Mouse (Mus musculus) megakaryocyte, adult 5-6 weeks (primary cell): ENCODE data around the gene Rps6kc1. TPM values are rescaled to one million over a fixed set of nuclear protein-coding genes. Genes with fewer than 3 reads are reported as not detected.
"Not testable (repeated sequence)": the region's sequence is repeated elsewhere in the genome, so short reads cannot be mapped to it uniquely, and the experiment has no call there.

Experiments
- ATAC-seq: 2 replicates; pipeline ENCODE4 v1.8.0; 2016; ENCODE audit warnings: mild to moderate bottlenecking, inconsistent platforms; ENCODE audit not compliant: poor library complexity, severe bottlenecking
- total RNA-seq, 2 experiments: library from RNA; stranded (forward) in 1 of 2; stranded (reverse) in 1 of 2; fragments of 153-499, 151-499 nt in 1 of 2; fragments of 221-1000, 200-1000 nt in 1 of 2; gene quantifications; 2 replicates each; pipeline versions ENCODE4 v1.2.3 to v1.2.4; 2015 to 2017

The Rps6kc1 gene
- total RNA-seq (2015) (6.8 and 7.1 TPM in 2 replicates), total RNA-seq (2017) (10.0 and 15.6 TPM in 2 replicates)

- peak; percentile 61 for ATAC-seq
Measured at GRCm38 (mm10) chr1:190911415-190912123, at the start of gene Rps6kc1. Rps6kc1 (minus strand) TSS chr1:190911770.

GRCm38 (mm10) chr1:190958821-190959220, 47.3 kb upstream of the Rps6kc1 start:
- no peak for ATAC-seq

- ATAC-seq = no peak
Measured at GRCm38 (mm10) chr1:190953009-190953408, 41.4 kb upstream of the Rps6kc1 start.

GRCm38 (mm10) chr1:190951014-190951413, 39.4 kb upstream of the Rps6kc1 start:
- no peak for ATAC-seq

- no peak for ATAC-seq
Measured at GRCm38 (mm10) chr1:190948846-190949245, 37.3 kb upstream of the Rps6kc1 start.

GRCm38 (mm10) chr1:190948439-190948838, 36.9 kb upstream of the Rps6kc1 start:
- no peak for ATAC-seq

- ATAC-seq = no peak
Measured at GRCm38 (mm10) chr1:190947986-190948385, 36.4 kb upstream of the Rps6kc1 start.

GRCm38 (mm10) chr1:190944109-190944760, 32.7 kb upstream of the Rps6kc1 start:
- ATAC-seq = peak; percentile 97

- ATAC-seq = no peak
Measured at GRCm38 (mm10) chr1:190939803-190940202, 28.2 kb upstream of the Rps6kc1 start.

GRCm38 (mm10) chr1:190930181-190930580, 18.6 kb upstream of the Rps6kc1 start:
- ATAC-seq = no peak

- ATAC-seq = no peak
Measured at GRCm38 (mm10) chr1:190929010-190929695, 17.6 kb upstream of the Rps6kc1 start.

GRCm38 (mm10) chr1:190928370-190929009, 16.9 kb upstream of the Rps6kc1 start:
- ATAC-seq = peak; percentile 92

- ATAC-seq = peak; percentile 19; the same call in 1 of the 2 replicates
Measured at GRCm38 (mm10) chr1:190927751-190928369, 16.3 kb upstream of the Rps6kc1 start.

- ATAC-seq = no peak
Measured at GRCm38 (mm10) chr1:190927311-190927710, 15.7 kb upstream of the Rps6kc1 start.

GRCm38 (mm10) chr1:190924812-190925211, 13.2 kb upstream of the Rps6kc1 start, which contains the start of gene Angel2:
Angel2 (plus strand) TSS chr1:190925112.
- ATAC-seq = not testable (repeated sequence)

- ATAC-seq = no peak
Measured at GRCm38 (mm10) chr1:190919725-190920469, 8.3 kb upstream of the Rps6kc1 start.

- ATAC-seq = no peak
Measured at GRCm38 (mm10) chr1:190918938-190919337, 7.4 kb upstream of the Rps6kc1 start.

- ATAC-seq = no peak
Measured at GRCm38 (mm10) chr1:190912623-190913022, 1.1 kb upstream of the Rps6kc1 start.

GRCm38 (mm10) chr1:190910836-190911235, 734 bp downstream of the Rps6kc1 start:
- no peak for ATAC-seq

- no peak for ATAC-seq
Measured at GRCm38 (mm10) chr1:190904714-190905113, 6.9 kb downstream of the Rps6kc1 start.
